Mouse (Mus musculus): ENCODE data around the gene Cchcr1. TPM values are rescaled to one million over a fixed set of nuclear protein-coding genes. Genes with fewer than 3 reads are reported as not detected.
"Not testable (repeated sequence)": the region's sequence is repeated elsewhere in the genome, so short reads cannot be mapped to it uniquely, and the experiment has no call there.

Cchcr1 gene
- polyA plus RNA-seq (2012; rRNA removed) = 11.5 and 18.4 TPM in 2 replicates

- TF ChIP-seq CTCF (IDR thresholded peaks at IDR 0.05; ENCODE audit: borderline replicate concordance, extremely low read depth, insufficient read depth, insufficient read length) (peak; percentile 4; the same call in 1 of the 2 replicates), POLR2A (IDR thresholded peaks at IDR 0.05; ENCODE audit: borderline replicate concordance, extremely low read depth, insufficient read depth, insufficient read length, poor library complexity, severe bottlenecking) (no peak)
- peak; percentile 99 for DNase-seq (ENCODE audit: low read depth)
These were observed at the start of gene Cchcr1, which contains the start of gene Tcf19 for GRCm38 (mm10) chr17:35516652-35517500. Cchcr1 (plus strand) TSS chr17:35517100. Tcf19 (minus strand) TSS chr17:35516824.

- DNase-seq (ENCODE audit: low read depth) = not testable (repeated sequence)
These were observed 48.0 kb upstream of the Cchcr1 start for GRCm38 (mm10) chr17:35468936-35469335.

- DNase-seq (ENCODE audit: low read depth) = no peak
- no peak for TF ChIP-seq CTCF (IDR thresholded peaks at IDR 0.05; ENCODE audit: borderline replicate concordance, extremely low read depth, insufficient read depth, insufficient read length)
- TF ChIP-seq POLR2A (IDR thresholded peaks at IDR 0.05; ENCODE audit: borderline replicate concordance, extremely low read depth, insufficient read depth, insufficient read length, poor library complexity, severe bottlenecking) = no peak
These were observed 46.8 kb upstream of the Cchcr1 start, which contains the start of gene H2-Q10 for GRCm38 (mm10) chr17:35469842-35470751. H2-Q10 (plus strand) TSS chr17:35470089.

- DNase-seq (ENCODE audit: low read depth) = peak; percentile 73
- TF ChIP-seq CTCF (IDR thresholded peaks at IDR 0.05; ENCODE audit: borderline replicate concordance, extremely low read depth, insufficient read depth, insufficient read length) (peak; percentile 94), POLR2A (IDR thresholded peaks at IDR 0.05; ENCODE audit: borderline replicate concordance, extremely low read depth, insufficient read depth, insufficient read length, poor library complexity, severe bottlenecking) (no peak)
These were observed 32.8 kb upstream of the Cchcr1 start for GRCm38 (mm10) chr17:35484066-35484465.

GRCm38 (mm10) chr17:35485702-35486101 lies 31.2 kb upstream of the Cchcr1 start:
- no peak for DNase-seq (ENCODE audit: low read depth)
- TF ChIP-seq CTCF (IDR thresholded peaks at IDR 0.05; ENCODE audit: borderline replicate concordance, extremely low read depth, insufficient read depth, insufficient read length) (no peak), POLR2A (IDR thresholded peaks at IDR 0.05; ENCODE audit: borderline replicate concordance, extremely low read depth, insufficient read depth, insufficient read length, poor library complexity, severe bottlenecking) (no peak)

GRCm38 (mm10) chr17:35486726-35487125 lies 30.2 kb upstream of the Cchcr1 start:
- TF ChIP-seq POLR2A (IDR thresholded peaks at IDR 0.05; ENCODE audit: borderline replicate concordance, extremely low read depth, insufficient read depth, insufficient read length, poor library complexity, severe bottlenecking) (no peak), CTCF (IDR thresholded peaks at IDR 0.05; ENCODE audit: borderline replicate concordance, extremely low read depth, insufficient read depth, insufficient read length) (no peak)
- no peak for DNase-seq (ENCODE audit: low read depth)

GRCm38 (mm10) chr17:35488041-35488440 lies 28.9 kb upstream of the Cchcr1 start:
- DNase-seq (ENCODE audit: low read depth) = no peak
- TF ChIP-seq POLR2A (IDR thresholded peaks at IDR 0.05; ENCODE audit: borderline replicate concordance, extremely low read depth, insufficient read depth, insufficient read length, poor library complexity, severe bottlenecking) (no peak), CTCF (IDR thresholded peaks at IDR 0.05; ENCODE audit: borderline replicate concordance, extremely low read depth, insufficient read depth, insufficient read length) (no peak)

- TF ChIP-seq POLR2A (IDR thresholded peaks at IDR 0.05; ENCODE audit: borderline replicate concordance, extremely low read depth, insufficient read depth, insufficient read length, poor library complexity, severe bottlenecking) (no peak), CTCF (IDR thresholded peaks at IDR 0.05; ENCODE audit: borderline replicate concordance, extremely low read depth, insufficient read depth, insufficient read length) (no peak)
- DNase-seq (ENCODE audit: low read depth) = no peak
These were observed 26.6 kb upstream of the Cchcr1 start for GRCm38 (mm10) chr17:35490320-35490719.

- no peak for DNase-seq (ENCODE audit: low read depth)
- no peak for TF ChIP-seq POLR2A (IDR thresholded peaks at IDR 0.05; ENCODE audit: borderline replicate concordance, extremely low read depth, insufficient read depth, insufficient read length, poor library complexity, severe bottlenecking)
- no peak for TF ChIP-seq CTCF (IDR thresholded peaks at IDR 0.05; ENCODE audit: borderline replicate concordance, extremely low read depth, insufficient read depth, insufficient read length)
These were observed 19.8 kb upstream of the Cchcr1 start for GRCm38 (mm10) chr17:35497124-35497523.

- no peak for DNase-seq (ENCODE audit: low read depth)
- TF ChIP-seq POLR2A (IDR thresholded peaks at IDR 0.05; ENCODE audit: borderline replicate concordance, extremely low read depth, insufficient read depth, insufficient read length, poor library complexity, severe bottlenecking) = no peak
- TF ChIP-seq CTCF (IDR thresholded peaks at IDR 0.05; ENCODE audit: borderline replicate concordance, extremely low read depth, insufficient read depth, insufficient read length) = no peak
These were observed 14.7 kb upstream of the Cchcr1 start for GRCm38 (mm10) chr17:35502226-35502625.

GRCm38 (mm10) chr17:35502762-35503161 lies 14.1 kb upstream of the Cchcr1 start:
- TF ChIP-seq CTCF (IDR thresholded peaks at IDR 0.05; ENCODE audit: borderline replicate concordance, extremely low read depth, insufficient read depth, insufficient read length) = no peak
- no peak for TF ChIP-seq POLR2A (IDR thresholded peaks at IDR 0.05; ENCODE audit: borderline replicate concordance, extremely low read depth, insufficient read depth, insufficient read length, poor library complexity, severe bottlenecking)

More at GRCm38 (mm10) chr17:35502762-35503161, 14.1 kb upstream of the Cchcr1 start:
- DNase-seq (ENCODE audit: low read depth) = no peak
